Mouse (Mus musculus): ENCODE measurements around the gene Bfar. TPM values are rescaled to one million over a fixed set of nuclear protein-coding genes. Genes with fewer than 3 reads are reported as not detected.
"Not testable (repeated sequence)": the region's sequence is repeated elsewhere in the genome, so short reads cannot be mapped to it uniquely, and the experiment has no call there.

Bfar gene
- polyA plus RNA-seq (2015; fragmentation: Nextera tagmentation; extraction: Ambion mirVana) = 41.9 and 47.1 TPM in 2 replicates

DNA sequence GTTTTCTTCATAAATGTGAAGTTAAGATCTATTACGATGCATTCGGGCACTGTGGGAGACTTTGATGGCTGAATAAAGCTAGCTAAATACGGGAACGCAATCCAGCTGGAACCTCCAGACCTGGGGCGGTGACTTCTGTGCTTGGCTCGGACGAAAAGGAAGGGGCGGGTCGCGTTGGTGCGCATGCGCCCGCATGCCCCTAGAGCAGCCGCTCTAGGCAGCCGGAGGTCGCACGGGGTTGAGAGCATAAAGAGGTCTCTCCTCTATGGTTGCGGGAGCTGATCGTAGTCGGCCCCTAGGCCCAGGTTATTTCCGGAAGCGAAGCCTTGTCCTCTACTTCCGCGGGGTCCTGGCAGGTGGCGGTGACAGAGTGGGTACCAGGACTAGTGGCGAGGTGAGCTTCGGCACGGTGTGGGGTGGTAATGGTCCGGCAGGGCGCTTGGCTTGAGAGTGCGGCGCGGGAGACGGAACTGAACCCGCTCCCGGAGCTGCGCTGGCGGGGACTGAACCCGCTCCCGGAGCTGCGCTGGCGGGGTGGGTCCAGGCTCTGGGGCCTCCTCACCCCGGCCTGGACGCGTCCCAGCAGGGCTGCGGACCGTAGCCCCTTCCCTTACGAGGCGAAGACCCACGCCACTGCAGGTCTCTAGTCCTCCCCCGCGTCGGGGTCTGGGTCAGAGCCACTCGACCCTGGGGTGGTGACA lies at the start of gene Bfar, which contains the start of gene 3110001I22Rik:
Bfar (plus strand) TSS at position 174 of the 701 bp plus-strand sequence.
3110001I22Rik (plus strand) TSS at position 245 of the 701 bp plus-strand sequence.
- H3K9ac ChIP-seq (ENCODE audit: low read length) = peak within 1 kb of the TSS; percentile 93
- ATAC-seq (ENCODE audit: insufficient read depth, low FRiP score) = peak; percentile 92
- WGBS = under 1% methylated on average over 54 of the region's 54 CpGs
- H3K36me3 ChIP-seq (ENCODE audit: control insufficient read depth, insufficient read depth, low read length) = peaks cover 2% of the 10 kb centered on the region; the same call in 1 of the 2 replicates
- no peaks in the 10 kb centered on the region for H3K9me3 ChIP-seq (replicated peaks; ENCODE audit: control insufficient read depth, low read length)
- peak within 1 kb of the TSS; percentile 71 for H3K4me2 ChIP-seq (ENCODE audit: low read depth, low read length)
- H3K4me3 ChIP-seq (replicated peaks; ENCODE audit: low read length) = peak within 1 kb of the TSS; percentile 94
- no peaks in the 10 kb centered on the region for H3K27me3 ChIP-seq (ENCODE audit: control insufficient read depth, insufficient read depth, low read length)
- H3K27ac ChIP-seq (ENCODE audit: low read length) = peak within 1 kb of the TSS; percentile 87
- H3K4me1 ChIP-seq (ENCODE audit: control insufficient read depth, insufficient read depth, low read length) = peaks cover 17% of the 10 kb centered on the region; the same call in 1 of the 2 replicates

DNA sequence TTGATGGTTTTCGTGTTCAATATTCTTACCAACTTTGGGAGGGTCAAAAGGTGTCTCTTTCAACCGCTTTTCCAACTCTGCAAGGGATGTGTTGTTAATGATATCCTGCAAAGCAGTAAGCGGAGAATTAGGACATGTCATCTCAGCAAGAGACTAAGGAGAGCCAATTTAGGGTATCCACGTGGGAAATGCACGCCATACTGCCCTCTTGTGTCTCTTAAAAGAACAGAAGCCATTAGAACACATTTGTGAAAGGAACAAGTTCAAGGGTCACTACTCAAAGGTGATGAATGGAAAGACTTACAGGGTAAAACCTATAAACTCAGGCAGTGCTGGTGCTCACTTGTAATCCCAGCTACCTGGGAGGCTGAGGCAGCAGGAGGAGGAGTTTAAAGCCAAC lies 43.3 kb upstream of the Bfar start:
- no peak overlapping the region for H3K9ac ChIP-seq (ENCODE audit: low read length)
- H3K4me1 ChIP-seq (ENCODE audit: control insufficient read depth, insufficient read depth, low read length) = no peaks in the 10 kb centered on the region
- 50% methylated on average over 5 of the region's 5 CpGs for WGBS
- H3K27me3 ChIP-seq (ENCODE audit: control insufficient read depth, insufficient read depth, low read length) = no peaks in the 10 kb centered on the region
- H3K4me3 ChIP-seq (replicated peaks; ENCODE audit: low read length) = no peak overlapping the region
- ATAC-seq (ENCODE audit: insufficient read depth, low FRiP score) = no peak
- H3K4me2 ChIP-seq (ENCODE audit: low read depth, low read length) = no peak overlapping the region
- H3K27ac ChIP-seq (ENCODE audit: low read length) = no peak overlapping the region
- H3K36me3 ChIP-seq (ENCODE audit: control insufficient read depth, insufficient read depth, low read length) = 0 out of 2 replicates have a peak, but pooled peaks cover 3% of the 10 kb centered on the region
- no peaks in the 10 kb centered on the region for H3K9me3 ChIP-seq (replicated peaks; ENCODE audit: control insufficient read depth, low read length)

DNA sequence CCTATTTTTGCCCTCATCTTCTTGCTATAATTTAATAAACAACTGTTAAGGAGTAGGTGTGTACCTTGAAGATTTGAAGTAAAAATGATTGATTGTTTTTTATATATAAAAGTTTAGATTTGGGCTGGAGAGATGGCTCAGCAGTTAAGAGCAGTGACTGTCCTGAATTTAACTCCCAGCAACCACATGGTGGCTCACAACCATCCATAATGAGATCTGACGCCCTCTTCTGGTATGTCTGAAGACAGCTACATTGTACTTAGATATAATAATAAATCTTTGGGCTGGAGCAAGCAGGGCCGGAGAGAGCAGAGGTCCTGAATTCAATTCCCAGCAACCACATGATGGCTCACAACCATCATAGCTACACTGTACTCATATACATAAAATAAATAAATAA lies 33.5 kb upstream of the Bfar start:
- WGBS = 49% methylated on average over 2 of the region's 2 CpGs
- H3K27me3 ChIP-seq (ENCODE audit: control insufficient read depth, insufficient read depth, low read length) = not testable (repeated sequence)
- H3K36me3 ChIP-seq (ENCODE audit: control insufficient read depth, insufficient read depth, low read length) = peaks cover 21% of the 10 kb centered on the region

DNA sequence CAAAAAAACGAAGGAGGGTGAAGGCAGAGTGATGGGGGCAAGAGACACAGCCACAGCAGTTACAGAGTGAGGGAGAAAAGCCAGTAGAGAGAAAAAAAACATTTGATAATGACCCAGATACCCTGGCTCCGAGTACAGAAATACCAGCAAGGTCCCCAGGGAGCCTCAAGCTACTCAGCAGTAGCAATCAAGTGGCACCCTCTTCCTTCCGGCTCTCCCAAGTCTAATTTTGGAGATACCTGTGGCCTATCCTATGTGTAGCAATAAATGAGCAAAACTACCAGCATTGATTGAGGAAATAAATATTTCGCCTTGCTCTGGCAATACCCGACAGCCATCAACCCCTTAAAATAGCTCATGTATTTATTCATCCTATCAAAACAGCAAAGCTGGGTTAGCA lies 32.1 kb upstream of the Bfar start:
- H3K36me3 ChIP-seq (ENCODE audit: control insufficient read depth, insufficient read depth, low read length) = peaks cover 14% of the 10 kb centered on the region
- H3K9ac ChIP-seq (ENCODE audit: low read length) = no peak overlapping the region
- H3K4me3 ChIP-seq (replicated peaks; ENCODE audit: low read length) = no peak overlapping the region
- no peak overlapping the region for H3K27ac ChIP-seq (ENCODE audit: low read length)
- H3K9me3 ChIP-seq (replicated peaks; ENCODE audit: control insufficient read depth, low read length) = no peaks in the 10 kb centered on the region
- H3K4me1 ChIP-seq (ENCODE audit: control insufficient read depth, insufficient read depth, low read length) = no peaks in the 10 kb centered on the region
- no peak for ATAC-seq (ENCODE audit: insufficient read depth, low FRiP score)
- no peaks in the 10 kb centered on the region for H3K27me3 ChIP-seq (ENCODE audit: control insufficient read depth, insufficient read depth, low read length)
- WGBS = 84% methylated on average over 5 of the region's 5 CpGs
- H3K4me2 ChIP-seq (ENCODE audit: low read depth, low read length) = no peak overlapping the region

More for the DNA sequence above, 33.5 kb upstream of the Bfar start:
- not testable (repeated sequence) for H3K4me1 ChIP-seq (ENCODE audit: control insufficient read depth, insufficient read depth, low read length); H3K27ac ChIP-seq (ENCODE audit: low read length); H3K9ac ChIP-seq (ENCODE audit: low read length); H3K9me3 ChIP-seq (replicated peaks; ENCODE audit: control insufficient read depth, low read length); H3K4me2 ChIP-seq (ENCODE audit: low read depth, low read length); H3K4me3 ChIP-seq (replicated peaks; ENCODE audit: low read length); ATAC-seq (ENCODE audit: insufficient read depth, low FRiP score)

DNA sequence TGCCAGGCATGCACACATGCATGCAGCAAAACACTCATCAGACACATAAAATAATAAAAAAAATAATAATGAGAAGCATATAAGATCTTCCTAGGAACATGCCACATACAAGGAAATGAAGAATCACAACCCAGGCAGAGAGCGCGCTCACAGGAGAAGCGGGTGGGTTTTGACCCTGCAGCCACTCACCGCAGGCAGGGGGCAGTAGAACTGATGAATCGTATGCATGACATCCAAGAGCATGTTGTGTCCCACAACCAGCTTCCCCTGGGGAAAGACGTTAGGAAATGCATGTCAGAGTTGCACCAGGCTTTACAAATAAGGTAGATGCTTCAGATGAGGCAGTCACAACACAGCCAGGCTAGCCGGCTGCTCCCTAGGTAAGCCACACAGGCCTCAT lies 31.6 kb upstream of the Bfar start:
- H3K4me1 ChIP-seq (ENCODE audit: control insufficient read depth, insufficient read depth, low read length) = no peaks in the 10 kb centered on the region
- H3K9me3 ChIP-seq (replicated peaks; ENCODE audit: control insufficient read depth, low read length) = no peaks in the 10 kb centered on the region
- H3K4me3 ChIP-seq (replicated peaks; ENCODE audit: low read length) = no peak overlapping the region
- H3K36me3 ChIP-seq (ENCODE audit: control insufficient read depth, insufficient read depth, low read length) = peaks cover 10% of the 10 kb centered on the region; the same call in 1 of the 2 replicates
- H3K27me3 ChIP-seq (ENCODE audit: control insufficient read depth, insufficient read depth, low read length) = no peaks in the 10 kb centered on the region
- H3K27ac ChIP-seq (ENCODE audit: low read length) = no peak overlapping the region
- 77% methylated on average over 7 of the region's 7 CpGs for WGBS
- H3K9ac ChIP-seq (ENCODE audit: low read length) = no peak overlapping the region
- H3K4me2 ChIP-seq (ENCODE audit: low read depth, low read length) = no peak overlapping the region
- ATAC-seq (ENCODE audit: insufficient read depth, low FRiP score) = no peak

DNA sequence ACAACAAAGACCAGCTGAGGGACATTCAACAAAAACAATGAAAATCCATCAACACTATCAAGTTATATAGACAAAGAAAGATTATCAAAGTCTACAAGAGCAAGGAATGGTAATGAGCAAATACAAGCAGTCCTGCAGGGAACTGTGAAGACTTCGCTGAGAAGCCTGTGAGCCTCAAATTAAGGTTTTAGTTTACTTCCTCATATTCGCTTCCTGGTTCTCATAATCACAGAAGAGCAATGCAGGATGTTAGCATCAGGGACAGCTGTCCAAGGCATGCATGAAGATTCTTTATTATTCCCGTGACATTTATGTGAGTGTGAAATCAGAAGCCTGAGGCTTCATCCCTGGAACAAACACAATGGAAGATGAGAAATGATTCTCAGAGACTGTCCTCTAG lies 27.2 kb upstream of the Bfar start:
- Histone ChIP-seq H3K4me3 (replicated peaks; ENCODE audit: low read length) (no peak overlapping the region), H3K4me2 (ENCODE audit: low read depth, low read length) (no peak overlapping the region), H3K9ac (ENCODE audit: low read length) (no peak overlapping the region), H3K9me3 (replicated peaks; ENCODE audit: control insufficient read depth, low read length) (no peaks in the 10 kb centered on the region), H3K27me3 (ENCODE audit: control insufficient read depth, insufficient read depth, low read length) (no peaks in the 10 kb centered on the region), H3K27ac (ENCODE audit: low read length) (no peak overlapping the region), H3K4me1 (ENCODE audit: control insufficient read depth, insufficient read depth, low read length) (no peaks in the 10 kb centered on the region), H3K36me3 (ENCODE audit: control insufficient read depth, insufficient read depth, low read length) (no peaks in the 10 kb centered on the region; the same call in 1 of the 2 replicates)
- no peak for ATAC-seq (ENCODE audit: insufficient read depth, low FRiP score)
- 72% methylated on average over 3 of the region's 3 CpGs for whole genome bisulfite sequencing

DNA sequence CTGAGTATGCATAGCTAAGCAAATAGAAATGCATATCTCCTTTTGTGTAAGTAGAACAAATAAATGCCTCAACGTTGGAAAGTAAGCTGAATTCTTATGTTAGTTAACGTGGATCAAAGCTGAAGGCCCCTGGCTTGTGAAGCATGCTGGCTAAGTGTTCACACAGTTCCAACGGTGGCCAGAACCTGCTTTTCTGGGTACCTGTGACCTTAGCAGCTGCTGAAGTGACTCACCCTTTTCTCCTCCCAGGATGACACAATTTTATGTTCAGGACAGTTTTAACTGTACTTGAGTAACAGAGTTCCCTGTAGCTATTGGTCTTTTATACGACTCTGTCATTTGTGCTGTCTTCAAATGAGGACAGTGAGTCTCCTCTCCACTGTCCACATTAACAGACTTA lies 25.7 kb upstream of the Bfar start:
- ATAC-seq (ENCODE audit: insufficient read depth, low FRiP score) = peak; percentile 72; the same call in 1 of the 2 replicates

DNA sequence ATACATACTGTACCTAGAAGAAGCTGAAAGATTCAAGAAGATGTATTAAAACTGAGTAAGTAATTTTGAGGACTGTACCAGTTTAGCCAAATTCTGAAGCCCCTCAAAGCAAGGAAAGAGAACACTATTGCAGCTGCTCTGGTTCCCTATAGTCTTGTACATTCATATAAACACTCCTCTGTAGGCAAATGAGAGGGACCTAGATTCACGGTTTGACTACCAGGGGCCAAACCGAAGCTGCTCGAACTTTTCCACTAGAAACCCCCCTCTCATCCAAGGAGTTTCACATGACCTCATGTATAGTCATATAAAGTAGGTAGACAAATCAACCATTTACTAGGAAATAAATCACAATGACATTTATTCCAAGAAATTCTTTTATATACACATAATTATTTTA lies 12.8 kb upstream of the Bfar start:
- Histone ChIP-seq H3K9me3 (replicated peaks; ENCODE audit: control insufficient read depth, low read length) (no peaks in the 10 kb centered on the region), H3K9ac (ENCODE audit: low read length) (no peak overlapping the region), H3K27ac (ENCODE audit: low read length) (no peak overlapping the region), H3K4me2 (ENCODE audit: low read depth, low read length) (no peak overlapping the region), H3K36me3 (ENCODE audit: control insufficient read depth, insufficient read depth, low read length) (peaks cover 5% of the 10 kb centered on the region), H3K4me3 (replicated peaks; ENCODE audit: low read length) (no peak overlapping the region), H3K27me3 (ENCODE audit: control insufficient read depth, insufficient read depth, low read length) (no peaks in the 10 kb centered on the region), H3K4me1 (ENCODE audit: control insufficient read depth, insufficient read depth, low read length) (no peaks in the 10 kb centered on the region)
- 85% methylated on average over 3 of the region's 3 CpGs for WGBS
- ATAC-seq (ENCODE audit: insufficient read depth, low FRiP score) = no peak

More for the DNA sequence above, 25.7 kb upstream of the Bfar start:
- H3K4me2 ChIP-seq (ENCODE audit: low read depth, low read length) = no peak overlapping the region
- H3K4me1 ChIP-seq (ENCODE audit: control insufficient read depth, insufficient read depth, low read length) = no peaks in the 10 kb centered on the region
- 0 out of 2 replicates have a peak, but pooled peaks cover 3% of the 10 kb centered on the region for H3K36me3 ChIP-seq (ENCODE audit: control insufficient read depth, insufficient read depth, low read length)
- no peak overlapping the region for H3K4me3 ChIP-seq (replicated peaks; ENCODE audit: low read length)
- no peak overlapping the region for H3K9ac ChIP-seq (ENCODE audit: low read length)
- H3K9me3 ChIP-seq (replicated peaks; ENCODE audit: control insufficient read depth, low read length) = no peaks in the 10 kb centered on the region
- WGBS = 63% methylated on average over 4 of the region's 4 CpGs
- H3K27me3 ChIP-seq (ENCODE audit: control insufficient read depth, insufficient read depth, low read length) = no peaks in the 10 kb centered on the region
- H3K27ac ChIP-seq (ENCODE audit: low read length) = peak overlapping the region; percentile 58

DNA sequence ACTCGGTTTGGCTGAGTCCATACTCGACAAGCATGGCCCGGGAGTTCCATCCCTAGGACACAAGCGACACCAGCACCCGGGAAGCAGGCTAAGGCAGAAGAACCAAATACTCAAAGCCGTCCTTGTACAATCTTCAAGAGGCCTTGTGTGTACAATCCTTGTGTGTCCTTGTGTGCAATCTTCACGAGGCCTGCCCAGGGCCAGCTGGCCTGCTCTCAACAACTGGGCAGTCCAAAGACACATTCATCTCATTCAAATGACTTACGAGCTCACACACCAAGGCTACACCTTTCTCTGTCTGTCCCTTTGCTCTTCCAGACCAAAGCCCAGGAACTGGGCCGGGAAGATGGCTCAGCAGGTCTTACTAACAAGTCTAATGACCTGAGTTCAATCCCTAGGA lies 10.9 kb upstream of the Bfar start:
- no peaks in the 10 kb centered on the region for H3K9me3 ChIP-seq (replicated peaks; ENCODE audit: control insufficient read depth, low read length)
- no peak for ATAC-seq (ENCODE audit: insufficient read depth, low FRiP score)
- no peak overlapping the region for H3K4me3 ChIP-seq (replicated peaks; ENCODE audit: low read length)
- no peaks in the 10 kb centered on the region for H3K4me1 ChIP-seq (ENCODE audit: control insufficient read depth, insufficient read depth, low read length)
- WGBS = 93% methylated on average over 9 of the region's 9 CpGs
- no peak overlapping the region for H3K4me2 ChIP-seq (ENCODE audit: low read depth, low read length)
- no peaks in the 10 kb centered on the region for H3K27me3 ChIP-seq (ENCODE audit: control insufficient read depth, insufficient read depth, low read length)
- H3K9ac ChIP-seq (ENCODE audit: low read length) = no peak overlapping the region
- no peaks in the 10 kb centered on the region for H3K36me3 ChIP-seq (ENCODE audit: control insufficient read depth, insufficient read depth, low read length)
- no peak overlapping the region for H3K27ac ChIP-seq (ENCODE audit: low read length)
